Mouse (Mus musculus): ENCODE results near the gene Cox15. TPM values are rescaled to one million over a fixed set of nuclear protein-coding genes. Genes with fewer than 3 reads are reported as not detected.
A peak's percentile ranks its signal among the peaks of the same experiment; 100 is the strongest.

Cox15 gene
- polyA plus RNA-seq, 1 experiment from 2014 or later: 11.0 TPM

DNA sequence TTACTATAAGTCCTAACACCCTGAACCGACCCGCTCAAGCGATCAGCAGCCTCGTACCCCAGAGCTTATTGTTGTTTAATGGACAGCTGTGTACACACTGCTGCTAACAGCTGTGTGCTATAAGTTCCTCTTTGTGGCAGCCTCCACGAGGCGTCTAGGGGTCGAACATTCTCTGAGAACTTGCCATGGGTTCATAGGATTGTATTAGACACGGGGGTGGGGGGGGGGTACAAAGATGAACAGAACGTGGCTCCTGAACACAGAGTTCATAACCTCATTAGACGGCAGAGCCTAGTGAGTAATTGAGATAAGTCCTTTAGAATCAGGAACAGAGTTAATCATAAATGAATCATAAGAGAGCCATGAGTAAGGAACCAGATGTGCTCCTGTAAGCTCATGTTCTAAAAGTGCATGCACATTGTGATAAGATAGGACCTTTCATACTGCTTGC, 57.3 kb downstream of the Cox15 start:
- ATAC-seq (ENCODE audit: insufficient read depth): no peak
- H3K27ac ChIP-seq (ENCODE audit: low read depth): no peak overlapping the region
- WGBS: 49% methylated on average over 10 of the region's 10 CpGs

GRCm38 (mm10) chr19:43692815-43693214, 60.0 kb downstream of the Cox15 start:
- no peak for DNase-seq
- Histone ChIP-seq H3K9ac (no peak overlapping the region), H3K27me3 (ENCODE audit: insufficient read depth, low read length) (no peaks in the 10 kb centered on the region), H3K9me3 (ENCODE audit: low read depth, low read length) (no peaks in the 10 kb centered on the region), H3K4me2 (no peak overlapping the region), H3K36me3 (ENCODE audit: insufficient read depth) (peaks cover 17% of the 10 kb centered on the region; the same call in 1 of the 2 replicates), H3K4me3 (ENCODE audit: low read depth, low read length) (no peak overlapping the region), H3K4me1 (ENCODE audit: insufficient read depth) (no peaks in the 10 kb centered on the region), H3K27ac (ENCODE audit: low read depth) (no peak overlapping the region)
- TF ChIP-seq CTCF (IDR thresholded peaks at IDR 0.05; ENCODE audit: low read depth): no peak
- WGBS: 87% methylated on average over 14 of the region's 14 CpGs
- ATAC-seq (ENCODE audit: insufficient read depth): no peak

More for the DNA sequence above, 57.3 kb downstream of the Cox15 start:
- Histone ChIP-seq H3K4me2 (no peak overlapping the region), H3K4me1 (ENCODE audit: insufficient read depth) (no peaks in the 10 kb centered on the region), H3K27me3 (ENCODE audit: insufficient read depth, low read length) (no peaks in the 10 kb centered on the region), H3K9me3 (ENCODE audit: low read depth, low read length) (no peaks in the 10 kb centered on the region), H3K36me3 (ENCODE audit: insufficient read depth) (peaks cover 28% of the 10 kb centered on the region), H3K4me3 (ENCODE audit: low read depth, low read length) (no peak overlapping the region), H3K9ac (no peak overlapping the region)
- TF ChIP-seq CTCF (IDR thresholded peaks at IDR 0.05; ENCODE audit: low read depth): no peak
- DNase-seq: no peak

- Histone ChIP-seq H3K27ac (ENCODE audit: low read depth) (peak within 1 kb of the TSS; percentile 43; the same call in 1 of the 2 replicates), H3K27me3 (ENCODE audit: insufficient read depth, low read length) (no peaks in the 10 kb centered on the region), H3K36me3 (ENCODE audit: insufficient read depth) (peaks cover 17% of the 10 kb centered on the region; the same call in 1 of the 2 replicates), H3K4me1 (ENCODE audit: insufficient read depth) (no peaks in the 10 kb centered on the region), H3K9me3 (ENCODE audit: low read depth, low read length) (no peaks in the 10 kb centered on the region), H3K4me3 (ENCODE audit: low read depth, low read length) (peak within 1 kb of the TSS; percentile 89), H3K9ac (peak within 1 kb of the TSS; percentile 71), H3K4me2 (peak within 1 kb of the TSS; percentile 82)
- under 1% methylated on average over 60 of the region's 60 CpGs for WGBS
- peak; percentile 71 for TF ChIP-seq CTCF (IDR thresholded peaks at IDR 0.05; ENCODE audit: low read depth)
- DNase-seq (peak; percentile 98), ATAC-seq (ENCODE audit: insufficient read depth) (peak; percentile 100)
These were observed 63.2 kb downstream of the Cox15 start, which contains the start of gene Entpd7 for GRCm38 (mm10) chr19:43689419-43690246. Gene Entpd7 (plus strand): TSS chr19:43689672.

Other genes starting within 250 kb of the Cox15 start
- gene Got1, start 228.4 kb downstream of the Cox15 start, polyA plus RNA-seq (2014; fragmentation: Nextera tagmentation; extraction: Ambion mirVana): 19.5 and 23.3 TPM in 2 replicates
- gene Nkx2-3, start 140.7 kb downstream of the Cox15 start, polyA plus RNA-seq (2014; fragmentation: Nextera tagmentation; extraction: Ambion mirVana): not detected in 2 replicates
- 12.1 and 13.0 TPM in 2 replicates for gene Slc25a28, start 78.1 kb downstream of the Cox15 start, polyA plus RNA-seq (2014; fragmentation: Nextera tagmentation; extraction: Ambion mirVana)
- 15.1 and 15.2 TPM in 2 replicates for gene Entpd7, start 63.3 kb downstream of the Cox15 start, polyA plus RNA-seq (2014; fragmentation: Nextera tagmentation; extraction: Ambion mirVana)
- 11.6 and 12.7 TPM in 2 replicates for gene Cutc, start within 50 bp of the Cox15 start, polyA plus RNA-seq (2014; fragmentation: Nextera tagmentation; extraction: Ambion mirVana)
- gene Abcc2, start 29.2 kb upstream of the Cox15 start, polyA plus RNA-seq (2014; fragmentation: Nextera tagmentation; extraction: Ambion mirVana): not detected in 2 replicates
- 22.4 and 24.2 TPM in 2 replicates for gene Dnmbp, start 187.2 kb upstream of the Cox15 start, polyA plus RNA-seq (2014; fragmentation: Nextera tagmentation; extraction: Ambion mirVana)
- gene Cpn1, start 233.6 kb upstream of the Cox15 start, polyA plus RNA-seq (2014; fragmentation: Nextera tagmentation; extraction: Ambion mirVana): 5.4 and 7.5 TPM in 2 replicates

Measured in lung, embryonic 14.5 days (tissue).